Mouse (Mus musculus) stomach, postnatal 0 days (tissue): ENCODE data around the gene Nol11. TPM values are rescaled to one million over a fixed set of nuclear protein-coding genes. Genes with fewer than 3 reads are reported as not detected.
A peak's percentile ranks its signal among the peaks of the same experiment; 100 is the strongest.
"Not testable (repeated sequence)": the region's sequence is repeated elsewhere in the genome, so short reads cannot be mapped to it uniquely, and the experiment has no call there.

Experiments
- ATAC-seq: fragments of 200-750 bp; cut with Nextera tagmentation; 2 replicates; pipeline ENCODE4 v1.8.0; 2017; ENCODE audit not compliant: low FRiP score, low TSS enrichment
- DNase-seq: peaks from one replicate; pipeline ENCODE4 v3.0.0-alpha.2; 2016; ENCODE audit warnings: low spot score
- H3K27ac ChIP-seq: fragments of 300-500 bp; sonication (generic); replicated peaks from 2 replicates; pipeline ENCODE4 v1.5.1; 2014; ENCODE audit warnings: mild to moderate bottlenecking, control low read depth
- H3K27me3 ChIP-seq: fragments of 300-500 bp; sonication (generic); 2 replicates; pipeline ENCODE4 v1.6.1; 2014; ENCODE audit warnings: low read length; ENCODE audit not compliant: control insufficient read depth, insufficient read depth
- H3K36me3 ChIP-seq: fragments of 300-500 bp; sonication (generic); 2 replicates; pipeline ENCODE4 v1.6.1; 2014; ENCODE audit warnings: low read length, mixed read lengths; ENCODE audit not compliant: control insufficient read depth, insufficient read depth
- H3K4me1 ChIP-seq: fragments of 300-500 bp; sonication (generic); replicated peaks from 2 replicates; pipeline ENCODE4 v1.6.1; 2014; ENCODE audit warnings: antibody characterized with exemption; ENCODE audit not compliant: control insufficient read depth, insufficient read depth
- H3K4me2 ChIP-seq: fragments of 300-500 bp; sonication (generic); replicated peaks from 2 replicates; pipeline ENCODE4 v1.6.1; 2014; ENCODE audit warnings: low read depth, mild to moderate bottlenecking, control low read depth, moderate library complexity
- H3K4me3 ChIP-seq: fragments of 300-500 bp; sonication (generic); 2 replicates; pipeline ENCODE4 v1.5.1; 2014; ENCODE audit warnings: low read depth, low read length, control low read depth
- H3K9ac ChIP-seq: fragments of 300-500 bp; sonication (generic); 2 replicates; pipeline ENCODE4 v1.6.1; 2014; ENCODE audit warnings: mild to moderate bottlenecking, low read length, control low read depth, mixed read lengths
- H3K9me3 ChIP-seq: fragments of 300-500 bp; sonication (generic); 2 replicates; pipeline ENCODE4 v1.6.1; 2016; ENCODE audit warnings: low read length; ENCODE audit not compliant: control insufficient read depth
- CTCF ChIP-seq: IDR thresholded peaks from 2 replicates; pipeline ENCODE4 v1.5.1; 2016; ENCODE audit warnings: antibody characterized with exemption, low read depth, mild to moderate bottlenecking, moderate library complexity
- EP300 ChIP-seq: optimal IDR thresholded peaks from 2 replicates; pipeline ENCODE3; 2016; ENCODE audit warnings: antibody characterized with exemption
- WGBS: fragments of 180-500 bp; shearing (Covaris S2); extraction: QIAGEN DNeasy Blood & Tissue Kit; methylation state at CpG from one replicate; pipeline ENCODE4 v1.1.7; 2014; 5-methylcytosine and 5-hydroxymethylcytosine counted together
- polyA plus RNA-seq: library from polyadenylated mRNA; unstranded; fragments of >200 nt; fragmentation: Nextera tagmentation; extraction: Ambion mirVana; gene quantifications from 2 replicates; pipeline ENCODE4 v1.2.1, GENCODE M21; 2015

Nol11 gene
- polyA plus RNA-seq, 1 experiment from 2014 or later = 17.5 TPM

DNA sequence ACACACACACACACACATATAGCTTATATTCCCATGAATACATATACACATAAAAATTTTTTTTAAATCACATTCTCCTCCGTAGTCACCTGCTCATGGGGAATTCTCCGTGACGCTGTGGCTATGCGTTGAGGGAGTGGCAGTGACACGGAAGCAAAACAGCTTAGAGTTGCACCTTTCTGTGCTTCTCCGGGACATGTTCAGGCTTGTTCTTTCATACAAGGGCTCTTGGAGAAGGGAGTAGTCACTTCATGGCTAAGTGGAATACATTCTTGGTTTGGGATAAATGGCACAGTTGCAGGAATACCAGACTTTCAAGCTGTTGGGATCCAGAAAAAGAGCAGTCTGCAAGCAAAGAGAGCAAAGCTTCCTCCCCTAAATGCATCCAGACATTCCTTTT lies 51.6 kb downstream of the Nol11 start:
- TF ChIP-seq EP300 = no peak
- TF ChIP-seq CTCF = no peak
- H3K4me1 ChIP-seq = no peaks in the 10 kb centered on the region
- H3K9ac ChIP-seq = no peak overlapping the region
- DNase-seq = no peak
- WGBS = 81% methylated on average over 6 of the region's 6 CpGs
- H3K4me2 ChIP-seq = no peak overlapping the region
- H3K36me3 ChIP-seq = no peaks in the 10 kb centered on the region
- no peak overlapping the region for H3K4me3 ChIP-seq
- no peaks in the 10 kb centered on the region for H3K27me3 ChIP-seq
- no peak overlapping the region for H3K27ac ChIP-seq
- no peak for ATAC-seq
- no peaks in the 10 kb centered on the region for H3K9me3 ChIP-seq

DNA sequence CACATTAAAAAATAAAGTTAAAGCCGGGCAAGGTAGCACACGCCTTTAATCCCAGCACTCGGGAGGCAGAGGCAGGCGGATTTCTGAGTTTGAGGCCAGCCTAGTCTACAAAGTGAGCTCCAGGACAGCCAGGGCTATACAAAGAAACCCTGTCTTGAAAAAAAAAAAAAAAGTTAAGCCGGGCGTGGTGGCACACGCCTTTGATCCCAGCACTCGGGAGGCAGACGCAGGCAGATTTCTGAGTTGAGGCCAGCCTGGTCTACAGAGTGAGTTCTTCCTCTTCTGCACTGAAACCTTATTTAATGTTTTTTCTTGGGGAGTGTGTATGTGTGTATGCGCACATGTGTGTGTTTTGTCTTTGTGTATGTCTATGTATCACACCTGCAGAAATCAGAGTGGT lies 52.7 kb downstream of the Nol11 start:
- H3K9ac ChIP-seq, H3K4me1 ChIP-seq, H3K4me2 ChIP-seq, DNase-seq, H3K27me3 ChIP-seq, H3K27ac ChIP-seq, H3K4me3 ChIP-seq, H3K9me3 ChIP-seq, H3K36me3 ChIP-seq, ATAC-seq: not testable (repeated sequence)
- whole genome bisulfite sequencing = 96% methylated on average over 10 of the region's 10 CpGs

DNA sequence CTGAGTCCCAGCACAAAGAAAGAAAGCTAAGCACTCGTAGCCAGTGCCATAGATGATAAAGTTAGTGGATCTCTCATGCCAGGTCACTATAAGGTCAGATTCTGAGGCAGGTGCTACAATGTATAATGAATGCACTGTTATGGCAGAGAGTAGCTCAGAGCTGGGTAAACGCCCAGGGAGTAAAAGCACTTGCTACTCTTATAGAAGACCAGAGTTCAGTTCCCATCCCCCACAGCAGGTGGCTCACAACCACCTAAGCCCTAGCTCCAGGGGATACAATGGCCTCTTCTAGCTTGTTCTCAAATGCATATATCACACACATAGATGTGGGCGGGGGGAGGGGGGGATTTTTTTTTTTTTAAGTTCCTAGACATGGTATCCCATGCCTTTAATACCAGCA lies 53.4 kb downstream of the Nol11 start:
- Histone ChIP-seq H3K4me1 (no peaks in the 10 kb centered on the region), H3K9me3 (no peaks in the 10 kb centered on the region), H3K27me3 (no peaks in the 10 kb centered on the region), H3K4me3 (no peak overlapping the region), H3K27ac (no peak overlapping the region), H3K36me3 (no peaks in the 10 kb centered on the region), H3K4me2 (no peak overlapping the region), H3K9ac (no peak overlapping the region)
- 35% methylated on average over 3 of the region's 3 CpGs for WGBS
- TF ChIP-seq EP300 (no peak), CTCF (no peak)
- ATAC-seq (no peak), DNase-seq (no peak)

DNA sequence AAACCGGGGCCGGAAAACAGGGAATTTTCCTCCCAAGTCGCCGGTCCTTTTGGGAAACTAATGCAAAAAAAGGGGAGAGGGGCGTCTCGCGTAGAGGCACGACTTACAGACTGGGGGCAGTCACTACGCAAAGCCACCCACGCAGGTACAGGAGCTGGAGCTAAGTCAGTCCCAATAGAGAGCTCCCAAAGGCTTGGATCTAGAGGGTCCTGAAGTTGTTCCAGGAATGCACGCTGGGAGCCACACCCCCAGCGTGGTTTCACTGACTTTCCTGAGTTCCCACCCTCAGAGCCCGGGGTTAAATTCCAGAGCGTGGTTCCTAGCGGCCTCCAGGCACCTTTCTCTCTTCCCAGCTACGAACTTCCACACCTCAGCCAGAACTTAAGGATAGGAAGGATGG lies 56.8 kb downstream of the Nol11 start:
- Histone ChIP-seq H3K9me3 (no peaks in the 10 kb centered on the region), H3K4me2 (peak overlapping the region; percentile 94), H3K27ac (peak overlapping the region; percentile 58; the same call in 1 of the 2 replicates), H3K4me1 (no peaks in the 10 kb centered on the region), H3K4me3 (peak overlapping the region; percentile 76), H3K9ac (peak overlapping the region; percentile 99), H3K36me3 (no peaks in the 10 kb centered on the region), H3K27me3 (no peaks in the 10 kb centered on the region)
- ATAC-seq (peak; percentile 22), DNase-seq (peak; percentile 46)
- under 1% methylated on average over 16 of the region's 16 CpGs for WGBS
- TF ChIP-seq CTCF (no peak), EP300 (no peak)

DNA sequence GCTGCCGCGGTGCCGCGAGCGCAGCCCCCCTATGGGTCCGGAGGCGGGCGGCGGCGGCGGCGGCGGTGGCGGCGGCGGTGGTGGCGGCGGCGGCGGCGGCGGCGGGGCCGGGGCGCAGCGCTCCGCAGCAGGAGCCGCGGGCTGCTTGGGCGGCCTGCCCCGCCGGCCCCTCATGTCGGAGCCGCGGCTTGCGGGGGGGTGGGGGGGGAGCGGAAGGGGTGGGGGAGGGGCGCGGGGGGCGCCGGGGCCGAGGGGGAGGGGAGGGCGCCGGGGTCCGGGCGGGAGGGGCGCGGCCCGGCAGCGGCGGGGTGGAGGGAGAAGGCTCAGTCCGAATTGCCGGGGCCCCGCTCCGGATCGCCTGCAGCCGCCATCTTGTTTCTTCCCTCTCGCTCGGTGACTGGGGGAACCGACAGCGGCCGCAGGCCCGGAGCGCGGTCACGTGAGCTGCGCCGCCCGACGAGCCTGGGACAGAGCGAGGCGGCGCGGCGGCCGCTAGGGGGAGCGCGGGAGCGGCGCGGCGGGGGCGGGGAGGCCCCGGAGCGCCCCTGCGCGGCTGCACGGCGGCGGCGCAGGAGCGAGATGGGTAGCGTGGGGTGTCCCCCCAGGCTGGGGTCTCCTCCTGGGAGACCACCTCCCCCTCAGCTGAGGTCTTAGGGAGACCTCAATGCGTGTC lies 57.3 kb downstream of the Nol11 start, which contains the start of gene Bptf:
Gene Bptf, minus strand, starts transcription at position 379 of the 673 bp plus-strand sequence.
- WGBS = 0% methylated on average over 39 of the region's 94 CpGs
- Histone ChIP-seq H3K4me1 (no peaks in the 10 kb centered on the region), H3K9me3 (no peaks in the 10 kb centered on the region), H3K9ac (peak within 1 kb of the TSS; percentile 99), H3K4me3 (peak within 1 kb of the TSS; percentile 76), H3K4me2 (peak within 1 kb of the TSS; percentile 94), H3K36me3 (no peaks in the 10 kb centered on the region), H3K27me3 (no peaks in the 10 kb centered on the region), H3K27ac (peak within 1 kb of the TSS; percentile 99)
- DNase-seq = peak; percentile 92
- TF ChIP-seq EP300 = no peak
- peak; percentile 69 for TF ChIP-seq CTCF
- ATAC-seq = peak; percentile 98

DNA sequence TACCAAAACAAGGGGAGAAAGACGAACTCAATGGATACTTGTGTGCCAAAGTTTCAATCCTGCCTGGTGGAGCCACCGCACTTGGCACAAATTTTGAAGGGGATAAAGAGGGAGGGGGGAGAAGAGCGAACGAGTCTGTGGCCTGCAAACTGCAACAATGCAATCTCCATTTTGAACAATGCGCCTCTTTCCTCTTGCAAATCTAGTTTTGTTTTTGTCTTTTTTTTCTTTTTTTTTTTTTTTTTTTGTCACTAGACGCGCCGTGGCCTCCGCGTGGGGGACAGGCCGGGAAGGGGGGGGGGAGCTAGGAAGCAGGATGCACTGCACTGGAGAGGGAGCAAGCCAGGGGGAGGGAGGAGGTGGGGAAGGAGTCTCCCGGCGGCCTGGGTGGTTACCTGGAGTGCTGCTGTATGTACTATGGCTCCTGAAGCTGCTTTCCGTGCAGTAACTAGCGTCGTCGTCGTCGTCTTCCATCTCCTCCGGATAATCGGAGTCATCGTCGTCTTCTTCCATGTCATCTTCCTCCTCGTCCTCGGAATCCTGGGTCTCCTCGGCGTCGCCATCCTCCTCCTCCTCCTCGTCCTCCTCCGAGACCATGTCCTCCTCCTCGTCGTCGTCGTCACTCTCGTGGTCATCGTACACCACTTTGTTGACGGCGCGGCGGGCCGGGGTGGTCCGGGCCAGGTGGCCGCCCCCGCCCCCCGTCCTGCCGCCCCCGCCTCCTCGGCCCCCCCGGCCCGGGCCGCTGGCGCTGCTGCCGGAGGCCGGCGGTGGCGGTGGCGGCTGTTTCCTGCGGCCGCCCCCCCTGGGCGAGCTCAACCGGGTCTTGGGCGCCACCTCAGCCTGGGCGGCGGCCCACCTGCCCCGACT lies 58.1 kb downstream of the Nol11 start:
- Histone ChIP-seq H3K9me3 (no peaks in the 10 kb centered on the region), H3K9ac (peak overlapping the region; percentile 99), H3K27ac (peak overlapping the region; percentile 99), H3K27me3 (no peaks in the 10 kb centered on the region), H3K4me3 (peak overlapping the region; percentile 76), H3K36me3 (no peaks in the 10 kb centered on the region), H3K4me1 (no peaks in the 10 kb centered on the region), H3K4me2 (peak overlapping the region; percentile 60)
- ATAC-seq (peak; percentile 60), DNase-seq (peak; percentile 69)
- TF ChIP-seq CTCF (0 out of 2 replicates have a peak, but pooled peaks have one; percentile 6), EP300 (no peak)
- WGBS = 0% methylated on average over 49 of the region's 65 CpGs
